Mouse (Mus musculus) embryo, embryonic 10.5 days (tissue): ENCODE measurements around the gene Zzz3.

Experiments
- DNase-seq: peaks from one replicate; pipeline ENCODE4 v3.0.0-alpha.2; 2015; ENCODE audit warnings: low spot score

Gene Zzz3

GRCm38 (mm10) chr3:152467312-152467711 lies 72.0 kb downstream of the Zzz3 start:
- no peak for DNase-seq

- no peak for DNase-seq
Observed at GRCm38 (mm10) chr3:152468032-152468431, 72.8 kb downstream of the Zzz3 start.

GRCm38 (mm10) chr3:152468569-152469041 lies 73.3 kb downstream of the Zzz3 start:
- peak; percentile 13 for DNase-seq

- no peak for DNase-seq
Observed at GRCm38 (mm10) chr3:152469423-152470200, 74.3 kb downstream of the Zzz3 start.

GRCm38 (mm10) chr3:152470347-152470746 lies 75.1 kb downstream of the Zzz3 start:
- DNase-seq, result no peak

GRCm38 (mm10) chr3:152472676-152473075 lies 77.4 kb downstream of the Zzz3 start:
- DNase-seq, result no peak

GRCm38 (mm10) chr3:152474582-152475277 lies 79.5 kb downstream of the Zzz3 start:
- DNase-seq, result peak; percentile 86

- DNase-seq, result no peak
Observed at GRCm38 (mm10) chr3:152475278-152475669, 80.0 kb downstream of the Zzz3 start.

- no peak for DNase-seq
Observed at GRCm38 (mm10) chr3:152475894-152476293, 80.6 kb downstream of the Zzz3 start.

GRCm38 (mm10) chr3:152477796-152478527 lies 82.7 kb downstream of the Zzz3 start:
- peak; percentile 83 for DNase-seq

- peak; percentile 82 for DNase-seq
Observed at GRCm38 (mm10) chr3:152478599-152479435, 83.5 kb downstream of the Zzz3 start.

- no peak for DNase-seq
Observed at GRCm38 (mm10) chr3:152480336-152480735, 85.1 kb downstream of the Zzz3 start.

- DNase-seq, result no peak
Observed at GRCm38 (mm10) chr3:152482182-152482581, 86.9 kb downstream of the Zzz3 start.

GRCm38 (mm10) chr3:152483800-152484199 lies 88.5 kb downstream of the Zzz3 start:
- no peak for DNase-seq

- no peak for DNase-seq
Observed at GRCm38 (mm10) chr3:152484206-152484605, 88.9 kb downstream of the Zzz3 start.

GRCm38 (mm10) chr3:152488964-152489363 lies 93.7 kb downstream of the Zzz3 start:
- DNase-seq, result no peak

- no peak for DNase-seq
Observed at GRCm38 (mm10) chr3:152490423-152490822, 95.2 kb downstream of the Zzz3 start.

GRCm38 (mm10) chr3:152492241-152492640 lies 97.0 kb downstream of the Zzz3 start:
- DNase-seq, result no peak

- DNase-seq, result no peak
Observed at GRCm38 (mm10) chr3:152493813-152494212, 98.5 kb downstream of the Zzz3 start.

GRCm38 (mm10) chr3:152494667-152495360 lies 99.5 kb downstream of the Zzz3 start:
- DNase-seq, result peak; percentile 44

- no peak for DNase-seq
Observed at GRCm38 (mm10) chr3:152495415-152495898, 100.2 kb downstream of the Zzz3 start.
